Mouse (Mus musculus): ENCODE measurements at regions not wholly inside any gene's neighbourhood (a gene's known extent, or its start where the extent isn't known, plus 50 kb on each side); places are given as distances from the start of the nearest gene placed in this dataset.

DNA sequence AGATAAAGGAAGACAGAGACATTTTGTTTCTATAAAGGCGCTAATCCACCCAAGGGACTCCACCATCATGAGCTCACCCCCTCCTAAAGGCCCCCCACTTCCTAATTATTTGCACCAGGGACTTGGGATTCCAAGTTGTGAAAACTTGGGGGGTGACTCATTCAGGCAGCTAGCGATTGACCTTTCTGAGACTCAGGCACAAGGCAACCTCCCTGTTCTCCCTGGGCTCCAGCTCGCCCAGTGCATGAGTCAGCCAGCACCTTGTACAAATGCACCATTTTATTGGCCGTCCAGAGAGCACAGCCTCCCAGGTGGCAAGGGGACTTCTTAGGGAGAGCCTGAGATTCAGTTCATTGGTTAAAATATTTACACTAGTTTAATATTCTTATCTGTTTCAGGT, 78.0 kb upstream of the Dio3 start:
- no peak for TF ChIP-seq CTCF (IDR thresholded peaks at IDR 0.05; ENCODE audit: extremely low read depth, insufficient read depth, low read length)
- no peak for TF ChIP-seq POLR2A (IDR thresholded peaks at IDR 0.05; ENCODE audit: extremely low read depth, insufficient read depth, low read length)

All from cortical plate, adult 2 months (tissue).